Mouse (Mus musculus): Measurements from ENCODE around the gene Cd3d.

GRCm38 (mm10) chr9:44980242-44980641, 1.3 kb upstream of the Cd3d start, which contains the start of gene Cd3g:
- TF ChIP-seq CTCF (IDR thresholded peaks at IDR 0.05; ENCODE audit: low read depth, low read length), result no peak
- no peak for TF ChIP-seq POLR2A (IDR thresholded peaks at IDR 0.05; ENCODE audit: extremely low read depth, insufficient read depth, low read length)
